ENCODE assay signal across 9 mouse cellular contexts in the genomic region with DNA sequence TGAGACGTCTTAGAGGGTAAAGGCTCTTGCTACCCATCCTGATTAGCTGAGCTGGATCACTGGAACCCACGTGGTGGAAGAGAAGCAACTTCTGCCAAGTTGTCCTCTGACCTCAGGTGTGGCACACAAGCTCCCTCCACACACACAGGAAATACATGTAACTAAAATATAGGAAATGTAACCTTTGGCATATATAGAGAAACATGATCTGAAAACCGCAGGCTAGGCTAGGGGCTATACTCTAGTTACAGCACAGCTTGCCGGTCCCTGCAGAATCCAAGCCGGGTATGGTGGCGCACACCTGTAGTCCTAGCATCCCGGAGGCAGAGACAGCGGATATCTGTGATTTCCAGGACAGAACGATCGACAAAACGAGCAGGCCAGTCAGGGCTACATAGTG. TPM values are rescaled to one million over a fixed set of nuclear protein-coding genes. Genes with fewer than 3 reads are reported as not detected.
DNase-seq lines count a peak whose midpoint lies in the region; ATAC-seq lines count a peak whose summit lies in the region.
"Had no signal": no experiment of that assay in that cellular context is flagged by ENCODE, and none has a peak within 500 bp of the region (broad histone marks: within the 10 kb centered on the region; RNA-seq: fewer than 3 reads in every experiment).

No protein-coding gene starts in this region.

- H3K9me3 ChIP-seq in embryonic facial prominence, embryonic 11.5 days (replicated peaks; ENCODE audit: control insufficient read depth, low read length) = no peaks in the 10 kb centered on the region
- no peaks in the 10 kb centered on the region for H3K9me3 ChIP-seq in intestine, embryonic 15.5 days
- no peaks in the 10 kb centered on the region for H3K9me3 ChIP-seq in midbrain, embryonic 16.5 days (replicated peaks; ENCODE audit: control insufficient read depth, low read length, poor library complexity, severe bottlenecking)

- peak overlapping the region; percentile 86 for H3K9ac ChIP-seq in embryonic facial prominence, embryonic 11.5 days (replicated peaks; ENCODE audit: low read length)
- H3K9ac ChIP-seq in intestine, embryonic 15.5 days = peak overlapping the region; percentile 72
- peak overlapping the region; percentile 62 for H3K9ac ChIP-seq in midbrain, embryonic 16.5 days (ENCODE audit: low read depth, low read length)

- peak; percentile 14 for DNase-seq in gastrocnemius, postnatal 25 days
- no peak for DNase-seq in gastrocnemius, postnatal 4 days (ENCODE audit: low spot score in 2 of 2)
- peak; percentile 51 for DNase-seq in 3T3-L1 (ENCODE audit: low read depth, low spot score)
- no peak for DNase-seq in embryonic facial prominence, embryonic 11.5 days (ENCODE audit: low spot score)
- DNase-seq in right cerebral cortex, postnatal 25 days = no peak
- DNase-seq in layer of hippocampus, adult 9-10 months (ENCODE audit: low spot score) = no peak

- no peaks in the 10 kb centered on the region for H3K27me3 ChIP-seq in embryonic facial prominence, embryonic 11.5 days (ENCODE audit: control insufficient read depth, insufficient read depth, low read length)
- H3K27me3 ChIP-seq in intestine, embryonic 15.5 days (replicated peaks) = no peaks in the 10 kb centered on the region
- no peaks in the 10 kb centered on the region for H3K27me3 ChIP-seq in midbrain, embryonic 16.5 days (ENCODE audit: control insufficient read depth, insufficient read depth, low read depth, low read length)
- H3K27me3 ChIP-seq: Patski had no signal

- H3K36me3 ChIP-seq in embryonic facial prominence, embryonic 11.5 days (replicated peaks; ENCODE audit: control insufficient read depth, insufficient read depth, low read depth, low read length) = no peaks in the 10 kb centered on the region
- H3K36me3 ChIP-seq in intestine, embryonic 15.5 days = no peaks in the 10 kb centered on the region
- H3K36me3 ChIP-seq in midbrain, embryonic 16.5 days (ENCODE audit: control insufficient read depth, insufficient read depth, low read length) = peaks cover 4% of the 10 kb centered on the region; the same call in 1 of the 2 replicates

- peak overlapping the region; percentile 81 for H3K27ac ChIP-seq in embryonic facial prominence, embryonic 11.5 days (replicated peaks; ENCODE audit: low read depth, low read length)
- H3K27ac ChIP-seq in intestine, embryonic 15.5 days = peak overlapping the region; percentile 94
- peak overlapping the region; percentile 90 for H3K27ac ChIP-seq in midbrain, embryonic 16.5 days (ENCODE audit: low read length)

- H3K4me3 ChIP-seq in embryonic facial prominence, embryonic 11.5 days (ENCODE audit: low read depth, low read length) = peak overlapping the region; percentile 82
- H3K4me3 ChIP-seq in intestine, embryonic 15.5 days (replicated peaks) = peak overlapping the region; percentile 69
- peak overlapping the region; percentile 69 for H3K4me3 ChIP-seq in midbrain, embryonic 16.5 days (ENCODE audit: low read depth, low read length)

- ATAC-seq in embryonic facial prominence, embryonic 11.5 days (replicated peaks; ENCODE audit: insufficient number of reproducible peaks, low FRiP score, low TSS enrichment, low read depth) = peak; percentile 58
- peak; percentile 50 for ATAC-seq in intestine, embryonic 15.5 days
- ATAC-seq in midbrain, embryonic 16.5 days = peak; percentile 59

- no peaks in the 10 kb centered on the region; the same call in 1 of the 2 replicates for H3K4me1 ChIP-seq in embryonic facial prominence, embryonic 11.5 days (ENCODE audit: control insufficient read depth, insufficient read depth, low read length)
- H3K4me1 ChIP-seq in intestine, embryonic 15.5 days (replicated peaks) = peaks cover 11% of the 10 kb centered on the region
- H3K4me1 ChIP-seq in midbrain, embryonic 16.5 days (ENCODE audit: control insufficient read depth, insufficient read depth, low read length) = peaks cover 15% of the 10 kb centered on the region

- peak overlapping the region; percentile 87 for H3K4me2 ChIP-seq in embryonic facial prominence, embryonic 11.5 days (ENCODE audit: low read depth, low read length)
- H3K4me2 ChIP-seq in intestine, embryonic 15.5 days (replicated peaks) = peak overlapping the region; percentile 82
- peak overlapping the region; percentile 98 for H3K4me2 ChIP-seq in midbrain, embryonic 16.5 days (ENCODE audit: low read length)

- under 1% methylated on average over 11 of the region's 11 CpGs for WGBS in embryonic facial prominence, embryonic 11.5 days
- WGBS in intestine, embryonic 15.5 days = under 1% methylated on average over 11 of the region's 11 CpGs
- WGBS in midbrain, embryonic 16.5 days = under 1% methylated on average over 11 of the region's 11 CpGs

RNA-seq across cellular contexts. Expression of a gene that starts 0.5 kb away (rescaled TPM):
- total RNA-seq in gastrocnemius, postnatal 25 days (2021) = 10 to 100 TPM; 13.6 to 14.6 TPM
- 10 to 100 TPM; 20.7 to 22.1 TPM for total RNA-seq in gastrocnemius, postnatal 4 days (2021)
- 51.6 and 52.4 TPM in 2 replicates for polyA plus RNA-seq in embryonic facial prominence, embryonic 11.5 days (2014; fragmentation: Nextera tagmentation; extraction: Ambion mirVana)
- 58.1 and 62.9 TPM in 2 replicates for polyA plus RNA-seq in intestine, embryonic 15.5 days (2015; fragmentation: Nextera tagmentation; extraction: Ambion mirVana)
- 51.4 and 55.6 TPM in 2 replicates for polyA plus RNA-seq in midbrain, embryonic 16.5 days (2015; fragmentation: Nextera tagmentation; extraction: Ambion mirVana)

RNA-seq across cellular contexts. Expression of a gene that starts 31.6 kb away (rescaled TPM):
- 10 to 100 TPM; 23.0 to 26.0 TPM for total RNA-seq in gastrocnemius, postnatal 25 days (2021)
- 100 to 1,000 TPM; 106 to 109 TPM for total RNA-seq in gastrocnemius, postnatal 4 days (2021)
- 76.3 and 83.8 TPM in 2 replicates for polyA plus RNA-seq in embryonic facial prominence, embryonic 11.5 days (2014; fragmentation: Nextera tagmentation; extraction: Ambion mirVana)
- 67.2 and 70.0 TPM in 2 replicates for polyA plus RNA-seq in intestine, embryonic 15.5 days (2015; fragmentation: Nextera tagmentation; extraction: Ambion mirVana)
- 45.4 and 46.5 TPM in 2 replicates for polyA plus RNA-seq in midbrain, embryonic 16.5 days (2015; fragmentation: Nextera tagmentation; extraction: Ambion mirVana)

Comparison
In these comparisons a context has a peak if more than half of its experiments do, and no peak if none do; other contexts are left out.
1. DNase-seq: peak in gastrocnemius, postnatal 25 days (single experiment) and 3T3-L1 (single experiment); none in gastrocnemius, postnatal 4 days (0 of 2), embryonic facial prominence, embryonic 11.5 days (single experiment), right cerebral cortex, postnatal 25 days (single experiment) and layer of hippocampus, adult 9-10 months (single experiment).
2. Peak in every context shown above with its lines, with median percentiles within 50 percentile points of each other: ATAC-seq, H3K27ac ChIP-seq, H3K4me2 ChIP-seq, H3K4me3 ChIP-seq and H3K9ac ChIP-seq.